Mouse (Mus musculus) spleen, adult 2 months (tissue): ENCODE measurements around the gene Arl14ep.

Source experiments
- CTCF ChIP-seq: fragments of 200-500 bp; IDR thresholded peaks from 2 replicates; pipeline ENCODE4 v1.5.1; 2011; ENCODE audit warnings: mild to moderate bottlenecking, inconsistent platforms; ENCODE audit not compliant: insufficient read depth, insufficient read length, insufficient replicate concordance; ENCODE audit errors: extremely low read depth
- POLR2A ChIP-seq: fragments of 200-500 bp; IDR thresholded peaks from 2 replicates; pipeline ENCODE4 v1.6.1; 2011; ENCODE audit warnings: low read depth, low read length, inconsistent platforms

GRCm38 (mm10) chr2:106970971-106971370 is 3.3 kb downstream of the Arl14ep start:
- TF ChIP-seq POLR2A (no peak), CTCF (no peak)
